Mouse (Mus musculus) brain, embryonic 14.5 days (tissue): Measurements from ENCODE around the gene H2-T24.

Experiments used
- CTCF ChIP-seq: fragments of 200-500 bp; IDR thresholded peaks from 2 replicates; pipeline ENCODE4 v1.5.1; 2012; ENCODE audit warnings: inconsistent platforms, mild to moderate bottlenecking, moderate library complexity, borderline replicate concordance; ENCODE audit not compliant: insufficient read depth, insufficient read length; ENCODE audit errors: extremely low read depth
- POLR2A ChIP-seq: fragments of 200-500 bp; IDR thresholded peaks from 2 replicates; pipeline ENCODE4 v1.6.1; 2012; ENCODE audit warnings: mild to moderate bottlenecking, inconsistent platforms, borderline replicate concordance; ENCODE audit not compliant: poor library complexity, insufficient read depth, insufficient read length, severe bottlenecking; ENCODE audit errors: extremely low read depth

- TF ChIP-seq POLR2A (no peak), CTCF (no peak)
Observed at GRCm38 (mm10) chr17:36021309-36021708, 949 bp upstream of the H2-T24 start.
